Mouse (Mus musculus) olfactory bulb, adult 2 months (tissue): ENCODE results near the gene Olfr874. TPM values are rescaled to one million over a fixed set of nuclear protein-coding genes. Genes with fewer than 3 reads are reported as not detected.
"Not testable (repeated sequence)": the region's sequence is repeated elsewhere in the genome, so short reads cannot be mapped to it uniquely, and the experiment has no call there.

ENCODE experiments used
- H3K27ac ChIP-seq: fragments of 200-500 bp; 2 replicates; pipeline ENCODE4 v1.5.1; 2012; ENCODE audit warnings: low read depth, low read length; ENCODE audit not compliant: insufficient read depth
- H3K4me1 ChIP-seq: fragments of 200-500 bp; 2 replicates; pipeline ENCODE4 v1.6.1; 2012; ENCODE audit warnings: low read length; ENCODE audit not compliant: control insufficient read depth, insufficient read depth
- H3K4me3 ChIP-seq: fragments of 200-500 bp; 2 replicates; pipeline ENCODE4 v1.5.1; 2012; ENCODE audit warnings: mild to moderate bottlenecking, low read depth, low read length, moderate library complexity; ENCODE audit not compliant: insufficient read depth
- CTCF ChIP-seq: fragments of 200-500 bp; IDR thresholded peaks from 2 replicates; pipeline ENCODE4 v1.5.1; 2012; ENCODE audit warnings: low read depth, mild to moderate bottlenecking, low read length, moderate library complexity; ENCODE audit not compliant: insufficient read depth
- POLR2A ChIP-seq: fragments of 200-500 bp; IDR thresholded peaks from 2 replicates; pipeline ENCODE4 v1.6.1; 2012; ENCODE audit warnings: mild to moderate bottlenecking, low read depth, low read length, moderate library complexity; ENCODE audit not compliant: insufficient read depth
- WGBS: fragments of 180-500 bp; shearing (Covaris S2); methylation state at CpG from one replicate; pipeline ENCODE4 v1.1.7; 2018; 5-methylcytosine and 5-hydroxymethylcytosine counted together
- polyA plus RNA-seq: library from polyadenylated mRNA; stranded (reverse); fragments of >200 nt; gene quantifications from 2 replicates; pipeline ENCODE4 v1.2.4, GENCODE M21; 2012; ENCODE audit warnings: low replicate concordance; ENCODE audit not compliant: missing spikeins, insufficient read depth, insufficient read length

Olfr874 gene
- polyA plus RNA-seq, 1 experiment, result not detected

GRCm38 (mm10) chr9:37771759-37772158 lies 26.9 kb downstream of the Olfr874 start, which contains the start of gene Olfr875:
Olfr875 (plus strand) TSS chr9:37771857.
- 49% methylated on average over 2 of the region's 2 CpGs for WGBS
- Histone ChIP-seq H3K27ac (no peak within 1 kb of the TSS), H3K4me1 (no peaks in the 10 kb centered on the region), H3K4me3 (no peak within 1 kb of the TSS)
- TF ChIP-seq CTCF, result no peak
- TF ChIP-seq POLR2A, result no peak

- Histone ChIP-seq H3K27ac (no peak overlapping the region), H3K4me3 (peak overlapping the region; percentile 6; the same call in 1 of the 2 replicates), H3K4me1 (peaks cover 6% of the 10 kb centered on the region; the same call in 1 of the 2 replicates)
- no peak for TF ChIP-seq CTCF
- TF ChIP-seq POLR2A, result no peak
- WGBS, result 4% methylated on average over 7 of the region's 7 CpGs
These were observed 37.9 kb downstream of the Olfr874 start for GRCm38 (mm10) chr9:37782766-37783260.

- not testable (repeated sequence) for H3K4me1 ChIP-seq, H3K4me3 ChIP-seq, H3K27ac ChIP-seq
- 51% methylated on average over 11 of the region's 15 CpGs for WGBS
These were observed 38.8 kb downstream of the Olfr874 start for GRCm38 (mm10) chr9:37783394-37784387.

GRCm38 (mm10) chr9:37786411-37786810 lies 41.5 kb downstream of the Olfr874 start:
- TF ChIP-seq POLR2A (no peak), CTCF (no peak)
- WGBS, result 57% methylated on average over 2 of the region's 2 CpGs
- no peak overlapping the region for H3K4me3 ChIP-seq
- no peak overlapping the region for H3K27ac ChIP-seq
- peaks cover 6% of the 10 kb centered on the region; the same call in 1 of the 2 replicates for H3K4me1 ChIP-seq

Other genes starting within 250 kb of the Olfr874 start
- gene Esam, start 217.0 kb upstream of the Olfr874 start, polyA plus RNA-seq, result not detected in 2 replicates
- gene Vsig2, start 205.9 kb upstream of the Olfr874 start, polyA plus RNA-seq, result not detected in 2 replicates
- gene Nrgn, start 192.2 kb upstream of the Olfr874 start, polyA plus RNA-seq, result 523 TPM in 1 of 2 replicates, not detected in the other
- not detected in 2 replicates for gene Siae, start 189.4 kb upstream of the Olfr874 start, polyA plus RNA-seq
- not detected in 2 replicates for gene Spa17, start 131.4 kb upstream of the Olfr874 start, polyA plus RNA-seq
- not detected in 2 replicates for gene Tbrg1, start 87.8 kb upstream of the Olfr874 start, polyA plus RNA-seq
- not detected in 2 replicates for gene Panx3, start 75.9 kb upstream of the Olfr874 start, polyA plus RNA-seq
- gene Olfr160, start 28.9 kb upstream of the Olfr874 start, polyA plus RNA-seq, result not detected in 2 replicates
- gene Olfr875, start 26.8 kb downstream of the Olfr874 start, polyA plus RNA-seq, result not detected in 2 replicates
- gene Olfr876, start 57.9 kb downstream of the Olfr874 start, polyA plus RNA-seq, result not detected in 2 replicates
- not detected in 2 replicates for gene Olfr877, start 109.2 kb downstream of the Olfr874 start, polyA plus RNA-seq
- not detected in 2 replicates for gene Olfr145, start 151.6 kb downstream of the Olfr874 start, polyA plus RNA-seq
- gene Olfr878, start 172.7 kb downstream of the Olfr874 start, polyA plus RNA-seq, result not detected in 2 replicates
- not detected in 2 replicates for gene Olfr881, start 246.7 kb downstream of the Olfr874 start, polyA plus RNA-seq